In genomic region chr10:117681999-117682857, GRCm38 (mm10) we compare ENCODE assay signal across 8 mouse cellular contexts. TPM values are rescaled to one million over a fixed set of nuclear protein-coding genes. Genes with fewer than 3 reads are reported as not detected.
DNase-seq lines count a peak whose midpoint lies in the region; ATAC-seq and TF ChIP-seq lines count a peak whose summit lies in the region.

No protein-coding gene starts in this region.

- 0 out of 2 replicates have a peak, but pooled peaks have one; percentile 33 for ATAC-seq in cerebellum, adult (ENCODE audit: insufficient number of reproducible peaks, low FRiP score, low TSS enrichment)
- 0 out of 2 replicates have a peak, but pooled peaks have one; percentile 62 for ATAC-seq in erythroid progenitor cell, adult 5-6 weeks (replicated peaks; ENCODE audit: low FRiP score, poor library complexity, severe bottlenecking)

- peak; percentile 65 for TF ChIP-seq CTCF in left cerebral cortex, adult 2 months (IDR thresholded peaks at IDR 0.05)

- DNase-seq in cerebellum, adult 11-12 months: no peak
- DNase-seq in left cerebral cortex, adult 2 months (ENCODE audit: extremely low spot score in 1 of 2, low spot score in 2 of 2): peak in 1 of 2 experiments; percentile 36
- DNase-seq in left cerebral cortex, adult 8-10 months (ENCODE audit: low spot score in 2 of 2): no peak
- DNase-seq in ZHBTc4 (ENCODE audit: low read depth, low spot score): peak; percentile 88
- DNase-seq in lung, postnatal 14 days: peak; percentile 64
- no peak for DNase-seq in layer of hippocampus, adult 9-11 months

- intact Hi-C loops in left cerebral cortex, adult 2 months (cut with DNase I): no loop called here

- no peak overlapping the region for H3K4me3 ChIP-seq in left cerebral cortex, adult 2 months

- H3K27ac ChIP-seq in left cerebral cortex, adult 2 months: no peak overlapping the region

RNA-seq across cellular contexts. Expression of gene Mdm2, which starts 28.3 kb away (rescaled TPM):
- 10 to 100 TPM; 58.7 to 65.5 TPM for total RNA-seq in left cerebral cortex, adult 2 months (2021)
- 10 to 100 TPM; 44.9 to 54.3 (median 51.9) TPM for total RNA-seq in left cerebral cortex, adult 8-10 months (2022)
- 82.2 and 84.7 TPM in 2 replicates for total RNA-seq in erythroid progenitor cell, adult 5-6 weeks (2015; ENCODE audit: low replicate concordance)
- total RNA-seq in erythroid progenitor cell, adult 5-6 weeks (2017; ENCODE audit: low replicate concordance): 64.4 and 82.0 TPM in 2 replicates

RNA-seq across cellular contexts. Expression of gene Cpm, which starts 52.9 kb away (rescaled TPM):
- total RNA-seq in left cerebral cortex, adult 2 months (2021): 1 to 10 TPM; 5.2 to 5.3 TPM
- 1 to 10 TPM; 7.6 to 8.4 (median 8.1) TPM for total RNA-seq in left cerebral cortex, adult 8-10 months (2022)
- total RNA-seq in erythroid progenitor cell, adult 5-6 weeks (2015; ENCODE audit: low replicate concordance): 3.2 and 5.4 TPM in 2 replicates
- 1.9 and 9.6 TPM in 2 replicates for total RNA-seq in erythroid progenitor cell, adult 5-6 weeks (2017; ENCODE audit: low replicate concordance)

Comparison
In these comparisons a context has a peak if more than half of its experiments do, and no peak if none do; other contexts are left out.
1. DNase-seq: peak in ZHBTc4 (single experiment) and lung, postnatal 14 days (single experiment); none in cerebellum, adult 11-12 months (single experiment), left cerebral cortex, adult 8-10 months (0 of 2) and layer of hippocampus, adult 9-11 months (single experiment).